Comparison of ENCODE assay signal across 14 mouse cellular contexts in the genomic region with DNA sequence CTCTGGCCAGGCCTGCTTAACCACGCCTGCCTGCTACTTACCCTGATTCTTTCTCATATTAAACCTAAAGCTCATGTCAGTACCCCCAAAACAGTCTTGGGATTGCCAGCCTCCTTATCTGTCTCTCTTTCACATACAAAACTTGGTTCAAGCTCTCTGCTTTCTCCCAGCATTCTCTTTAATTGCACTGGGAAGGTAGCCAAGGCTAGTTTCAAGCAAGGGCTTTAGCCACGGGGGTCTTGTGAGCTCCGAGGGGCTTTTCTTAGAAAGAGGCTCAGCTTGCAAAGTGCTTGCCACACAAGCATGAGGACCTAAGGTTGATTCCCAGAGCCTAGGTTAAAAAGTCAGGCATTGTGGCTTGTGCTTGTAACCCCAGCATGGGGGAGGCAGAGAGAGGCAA. TPM values are rescaled to one million over a fixed set of nuclear protein-coding genes. Genes with fewer than 3 reads are reported as not detected.
"Had no signal": no experiment of that assay in that cellular context is flagged by ENCODE, and none has a peak within 500 bp of the region (broad histone marks: within the 10 kb centered on the region; RNA-seq: fewer than 3 reads in every experiment).

No protein-coding gene starts in this region.

- H3K9ac ChIP-seq: liver, embryonic 15.5 days; neural tube, embryonic 12.5 days had no signal

- H3K4me2 ChIP-seq: liver, embryonic 11.5 days; liver, embryonic 15.5 days; neural tube, embryonic 12.5 days had no signal

- ATAC-seq: lung, postnatal 0 days had no signal

- H3K9me3 ChIP-seq: liver, embryonic 15.5 days; neural tube, embryonic 12.5 days had no signal

- H3K36me3 ChIP-seq: liver, embryonic 15.5 days; neural tube, embryonic 12.5 days had no signal

- H3K27me3 ChIP-seq: liver, embryonic 15.5 days; neural tube, embryonic 12.5 days had no signal

- H3K27ac ChIP-seq: layer of hippocampus, adult 2 months; liver, embryonic 15.5 days; neural tube, embryonic 12.5 days; stomach, postnatal 0 days had no signal

- H3K4me1 ChIP-seq: liver, embryonic 15.5 days; neural tube, embryonic 12.5 days had no signal

- H3K4me3 ChIP-seq: layer of hippocampus, adult 2 months; liver, embryonic 15.5 days; neural tube, embryonic 12.5 days had no signal

- DNase-seq: kidney, postnatal 10 days; kidney, postnatal 4 days; lung, adult 2 months; lung, postnatal 36 days; midbrain, embryonic 14.5 days; thymus, postnatal 4 days had no signal

RNA-seq across cellular contexts. Expression of a gene that starts 34.2 kb away (rescaled TPM):
- total RNA-seq: monocyte, adult 5-6 weeks; neutrophil, adult 5-6 weeks had no signal
